Mouse (Mus musculus) cortical plate, adult 2 months (tissue): ENCODE results near the gene Ep300.

Experiments
- CTCF ChIP-seq: fragments of 200-500 bp; IDR thresholded peaks from 2 replicates; pipeline ENCODE4 v1.5.1; 2011; ENCODE audit warnings: mild to moderate bottlenecking, control low read depth, low read length; ENCODE audit not compliant: insufficient read depth; ENCODE audit errors: extremely low read depth
- POLR2A ChIP-seq: fragments of 200-500 bp; IDR thresholded peaks from 2 replicates; pipeline ENCODE4 v1.6.1; 2011; ENCODE audit warnings: mild to moderate bottlenecking, low read length, control low read depth; ENCODE audit not compliant: insufficient read depth; ENCODE audit errors: extremely low read depth

- TF ChIP-seq CTCF = no peak
- TF ChIP-seq POLR2A = no peak
Measured at GRCm38 (mm10) chr15:81568592-81568991, 16.6 kb upstream of the Ep300 start.
